Mouse (Mus musculus) left cerebral cortex, postnatal 4 days (tissue): ENCODE measurements around the gene Ankar. TPM values are rescaled to one million over a fixed set of nuclear protein-coding genes. Genes with fewer than 3 reads are reported as not detected.

Source experiments
- DNase-seq: peaks from one replicate; pipeline ENCODE4 v3.0.0-alpha.2; 2022
- intact Hi-C: fragments of 180-260 bp; cut with DNase I; formaldehyde crosslinking; loops from one replicate; pipeline ENCODE4 v1.15.1; 2025
- total RNA-seq, 2 experiments: library from RNA; stranded (reverse); gene quantifications; 2 replicates each; pipeline ENCODE4 v1.2.3; 2021

Gene Ankar
- total RNA-seq, 2 experiments from 2014 or later = not detected

DNA sequence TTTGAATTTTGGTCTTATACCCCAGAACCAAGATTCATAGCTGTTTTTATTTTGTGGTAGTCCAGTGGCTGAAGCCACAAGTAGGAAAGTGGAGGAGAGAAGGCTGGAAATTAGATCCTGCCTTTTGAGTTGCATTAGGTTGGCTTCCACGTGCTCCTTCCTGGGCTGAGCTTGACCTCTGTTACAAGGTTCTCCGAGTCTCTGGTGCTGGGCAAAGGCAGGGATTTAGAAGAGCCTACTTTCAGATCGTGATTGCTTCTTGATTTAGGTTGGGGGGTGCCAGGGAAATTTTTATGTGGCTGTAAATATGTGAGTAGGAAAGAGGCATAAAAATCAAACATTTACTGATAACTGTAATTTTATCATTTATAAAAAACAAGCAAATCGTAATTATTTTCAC, 14.2 kb upstream of the Ankar start:
- intact Hi-C loops = loop anchor here (10.0 kb wide), 2 partner anchors 410 to 1110 kb away; partner anchors contain the start of gene Xrcc5

DNA sequence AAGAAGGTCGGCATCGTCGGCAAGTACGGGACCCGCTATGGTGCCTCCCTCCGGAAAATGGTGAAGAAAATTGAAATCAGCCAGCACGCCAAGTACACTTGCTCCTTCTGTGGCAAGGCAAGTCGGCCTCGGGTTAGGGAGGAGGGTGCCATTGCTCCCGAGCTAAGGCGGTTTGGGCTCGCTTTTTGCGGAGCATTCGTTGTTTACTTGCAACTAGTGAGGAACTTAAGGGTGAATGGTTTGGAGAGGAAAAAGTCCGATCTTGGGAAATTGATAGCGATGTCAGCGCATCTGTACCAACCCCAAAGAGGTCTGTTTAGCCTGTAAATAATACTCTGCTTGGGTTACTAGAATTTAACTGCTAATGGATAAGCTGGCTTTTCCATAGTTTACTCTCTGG, 11.3 kb upstream of the Ankar start:
- intact Hi-C loops = loop anchor here (10.0 kb wide), 2 partner anchors 407 to 1113 kb away; partner anchors contain the start of gene Xrcc5

More for the DNA sequence above, 14.2 kb upstream of the Ankar start:
- no peak for DNase-seq

DNA sequence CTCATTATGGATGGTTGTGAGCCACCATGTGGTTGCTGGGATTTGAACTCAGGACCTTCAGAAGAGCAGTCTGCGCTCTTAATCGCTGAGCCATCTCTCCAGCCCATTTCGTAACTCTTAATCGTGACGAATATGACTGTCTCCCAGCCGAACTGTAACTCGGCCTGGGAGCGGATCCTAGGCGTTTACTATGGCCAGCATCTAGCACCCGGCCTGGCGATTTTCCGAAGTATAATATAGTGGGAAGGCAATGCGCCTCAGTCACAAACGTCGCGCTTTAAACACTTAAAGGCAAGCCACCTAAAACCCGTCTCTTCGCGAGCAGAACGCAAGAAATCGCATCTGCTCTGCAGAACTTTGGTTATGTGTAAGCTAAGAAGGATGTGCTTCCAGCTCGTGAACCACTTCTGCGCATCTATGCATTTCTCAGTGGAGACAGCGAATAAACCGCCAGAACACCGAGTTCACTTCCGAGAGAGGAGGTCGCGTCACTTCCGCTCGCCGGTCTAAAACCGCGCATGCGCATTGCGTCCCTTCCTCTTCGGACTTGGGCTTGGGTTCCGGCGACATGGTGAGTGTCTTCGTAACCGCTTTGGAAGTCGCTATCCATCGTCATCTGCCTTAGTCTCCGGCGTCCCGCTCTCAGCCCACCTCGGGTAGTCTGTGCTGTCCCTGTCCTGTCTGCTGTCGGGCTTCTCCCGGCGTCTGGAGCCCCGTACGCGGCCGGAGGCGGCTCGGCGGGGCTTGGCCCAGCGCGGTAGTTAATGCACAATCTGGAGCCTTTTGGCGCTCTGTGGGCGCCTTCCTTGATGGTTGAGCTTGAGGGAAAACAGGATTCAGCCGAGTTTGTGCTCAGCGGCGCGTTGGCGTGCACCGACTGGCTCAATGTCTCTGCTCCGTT, 10.6 kb upstream of the Ankar start, which contains the start of gene Rpl37a:
TSS of gene Rpl37a (plus strand) at position 538 of the 901 bp plus-strand sequence.
- intact Hi-C loops = loop anchor here (10.0 kb wide), 2 partner anchors 406 to 1114 kb away; partner anchors contain the start of gene Xrcc5
- peak; percentile 96 for DNase-seq

More for the DNA sequence above, 11.3 kb upstream of the Ankar start:
- no peak for DNase-seq

DNA sequence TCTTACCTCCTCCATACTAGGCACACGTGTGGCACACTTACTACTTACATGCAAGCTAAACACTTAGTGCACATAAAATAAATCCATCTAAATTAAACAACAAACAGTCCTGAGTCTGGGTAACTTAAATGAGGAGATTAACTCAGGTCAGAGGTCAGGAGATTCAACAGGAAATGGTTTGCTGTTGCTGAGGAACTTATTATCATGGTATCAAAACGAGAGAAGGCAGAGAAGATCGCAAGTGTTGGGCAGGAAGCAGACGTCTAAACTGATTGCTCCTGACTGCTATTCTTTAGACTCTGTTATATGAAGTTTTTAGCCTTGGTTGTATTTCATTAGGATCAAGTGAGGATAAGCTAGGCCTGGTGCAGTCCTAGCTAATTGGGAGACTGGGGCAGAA, 7.1 kb upstream of the Ankar start:
- intact Hi-C loops = no loop called here
- no peak for DNase-seq

DNA sequence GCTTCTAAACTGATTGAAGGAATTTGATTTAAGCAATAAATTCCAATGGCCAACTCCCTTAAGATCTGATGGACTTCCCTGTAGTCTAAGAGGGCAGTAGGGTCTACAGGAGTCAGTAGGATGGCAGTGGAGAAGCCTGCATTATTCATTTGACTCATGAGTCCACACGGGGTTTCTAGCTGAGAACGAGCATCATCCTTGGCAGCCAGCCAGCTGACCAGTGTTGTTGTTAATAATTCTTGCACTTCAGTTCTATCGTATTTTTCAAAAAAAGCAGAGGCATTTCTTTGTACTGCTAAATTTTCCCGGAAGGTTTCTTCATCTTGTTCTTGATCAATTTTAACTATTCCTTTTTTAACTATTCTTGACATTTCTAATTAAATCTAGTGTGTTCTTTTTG, 1.7 kb downstream of the Ankar start:
- intact Hi-C loops = no loop called here
- peak; percentile 44 for DNase-seq

DNA sequence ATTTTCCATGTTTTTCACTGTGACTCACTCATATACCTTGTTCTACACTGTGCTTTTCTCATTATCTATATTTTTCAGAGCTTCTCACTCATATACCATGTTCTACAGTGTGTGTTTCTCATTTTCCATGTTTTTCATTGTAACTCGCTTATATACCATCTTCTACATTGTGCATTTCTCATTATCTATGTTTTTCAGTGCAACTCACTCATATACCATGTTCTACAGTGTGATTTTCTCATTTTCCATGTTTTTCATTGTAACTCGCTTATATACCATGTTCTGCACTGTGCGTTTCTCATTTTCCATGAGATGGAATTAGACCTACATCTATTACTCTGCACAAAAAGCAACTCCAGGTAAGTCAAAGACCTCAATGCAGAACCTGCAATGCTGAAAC, 4.1 kb downstream of the Ankar start:
- intact Hi-C loops = no loop called here
- DNase-seq = no peak

DNA sequence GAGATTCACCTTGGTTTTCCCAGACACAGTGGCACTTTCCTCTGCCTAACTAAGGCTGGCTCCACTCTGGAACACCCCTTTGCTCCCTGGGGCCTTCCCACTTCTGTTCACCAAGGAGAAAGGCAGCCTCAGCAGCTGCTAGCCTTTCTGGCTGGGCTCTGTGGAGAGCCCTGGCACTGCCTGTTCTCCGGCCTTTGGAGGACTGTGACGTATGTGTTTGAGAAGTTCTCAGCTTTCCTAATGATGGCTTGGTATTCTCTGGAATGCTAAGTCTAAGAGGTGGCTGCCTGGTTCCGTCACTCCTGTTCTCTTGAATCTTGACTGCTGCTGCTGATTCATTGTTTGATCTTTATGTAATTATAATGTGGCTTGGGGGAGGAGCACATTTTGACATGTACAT, 27.3 kb downstream of the Ankar start:
- peak; percentile 3 for DNase-seq
- intact Hi-C loops = no loop called here

DNA sequence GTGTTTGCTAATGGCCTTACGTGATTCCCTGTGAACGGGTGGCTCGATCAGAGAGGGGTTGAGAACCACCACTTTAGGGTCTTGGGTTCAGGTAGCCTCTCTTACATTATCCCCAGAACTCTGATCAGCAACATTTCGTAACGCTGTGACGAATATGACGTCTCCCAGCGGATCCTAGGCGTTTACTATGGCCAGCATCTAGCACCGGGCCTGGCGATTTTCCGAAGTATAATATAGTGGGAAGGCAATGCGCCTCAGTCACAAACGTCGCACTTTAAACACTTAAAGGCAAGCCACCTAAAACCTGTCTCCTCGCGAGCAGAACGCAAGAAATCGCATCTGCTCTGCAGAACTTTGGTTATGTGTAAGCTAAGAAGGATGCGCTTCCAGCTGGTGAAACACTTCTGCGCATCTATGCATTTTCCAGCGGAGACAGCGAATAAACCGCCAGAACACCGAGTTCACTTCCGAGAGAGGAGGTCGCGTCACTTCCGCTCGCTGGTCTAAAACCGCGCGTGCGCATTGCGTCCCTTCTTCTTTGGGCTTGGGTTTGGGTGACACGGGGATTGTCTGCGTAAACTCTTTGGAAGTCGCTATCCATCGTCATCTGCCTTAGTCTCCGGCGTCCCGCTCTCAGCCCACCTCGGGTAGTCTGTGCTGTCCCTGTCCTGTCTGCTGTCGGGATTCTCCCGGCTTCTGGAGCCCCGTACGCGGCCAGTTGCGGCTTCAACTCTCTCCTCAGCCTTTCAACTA, 59.5 kb downstream of the Ankar start:
- intact Hi-C loops = no loop called here
- DNase-seq = peak; percentile 68

DNA sequence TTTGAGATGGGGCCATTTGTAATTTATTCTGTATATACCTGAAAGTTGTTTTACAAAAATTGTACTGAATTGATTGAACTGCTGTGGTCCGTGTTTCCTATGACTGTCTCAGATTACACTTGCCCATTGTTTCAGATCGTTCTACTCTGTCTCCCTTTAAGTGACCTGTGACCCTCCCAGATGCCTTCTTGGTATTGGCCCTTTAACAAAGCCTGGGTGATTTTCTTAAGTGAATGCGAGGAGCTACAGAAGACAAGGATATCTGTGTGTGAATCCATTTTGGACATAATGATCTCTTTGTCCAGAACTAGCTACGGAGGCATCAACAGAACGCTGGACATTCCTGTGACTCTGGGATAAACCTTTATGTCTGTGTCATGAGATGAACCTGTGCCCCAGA, 65.2 kb downstream of the Ankar start:
- DNase-seq = no peak
- intact Hi-C loops = loop anchor here (10.0 kb wide), 1 partner anchor 220 kb away; no protein-coding TSS in a partner anchor

DNA sequence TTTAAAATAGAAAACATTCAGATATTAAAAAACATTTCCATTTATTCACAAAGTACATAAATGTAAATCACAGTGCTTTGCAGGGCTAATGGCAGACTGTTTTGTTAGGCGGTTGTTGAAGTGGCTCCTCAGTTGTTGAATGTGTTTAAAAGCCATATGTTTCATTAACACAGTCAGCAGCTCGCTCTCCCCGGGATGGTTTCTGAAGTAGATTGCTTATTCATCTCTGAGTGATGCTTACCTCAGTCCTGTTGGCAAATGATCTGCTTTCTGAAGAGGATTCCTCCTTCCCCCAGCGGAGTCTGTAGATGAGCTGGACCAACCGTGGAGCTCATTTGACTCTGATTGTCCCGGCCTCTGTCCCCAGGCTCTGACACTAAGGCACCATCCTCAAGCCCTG, 88.2 kb downstream of the Ankar start:
- intact Hi-C loops = no loop called here
- DNase-seq = no peak

DNA sequence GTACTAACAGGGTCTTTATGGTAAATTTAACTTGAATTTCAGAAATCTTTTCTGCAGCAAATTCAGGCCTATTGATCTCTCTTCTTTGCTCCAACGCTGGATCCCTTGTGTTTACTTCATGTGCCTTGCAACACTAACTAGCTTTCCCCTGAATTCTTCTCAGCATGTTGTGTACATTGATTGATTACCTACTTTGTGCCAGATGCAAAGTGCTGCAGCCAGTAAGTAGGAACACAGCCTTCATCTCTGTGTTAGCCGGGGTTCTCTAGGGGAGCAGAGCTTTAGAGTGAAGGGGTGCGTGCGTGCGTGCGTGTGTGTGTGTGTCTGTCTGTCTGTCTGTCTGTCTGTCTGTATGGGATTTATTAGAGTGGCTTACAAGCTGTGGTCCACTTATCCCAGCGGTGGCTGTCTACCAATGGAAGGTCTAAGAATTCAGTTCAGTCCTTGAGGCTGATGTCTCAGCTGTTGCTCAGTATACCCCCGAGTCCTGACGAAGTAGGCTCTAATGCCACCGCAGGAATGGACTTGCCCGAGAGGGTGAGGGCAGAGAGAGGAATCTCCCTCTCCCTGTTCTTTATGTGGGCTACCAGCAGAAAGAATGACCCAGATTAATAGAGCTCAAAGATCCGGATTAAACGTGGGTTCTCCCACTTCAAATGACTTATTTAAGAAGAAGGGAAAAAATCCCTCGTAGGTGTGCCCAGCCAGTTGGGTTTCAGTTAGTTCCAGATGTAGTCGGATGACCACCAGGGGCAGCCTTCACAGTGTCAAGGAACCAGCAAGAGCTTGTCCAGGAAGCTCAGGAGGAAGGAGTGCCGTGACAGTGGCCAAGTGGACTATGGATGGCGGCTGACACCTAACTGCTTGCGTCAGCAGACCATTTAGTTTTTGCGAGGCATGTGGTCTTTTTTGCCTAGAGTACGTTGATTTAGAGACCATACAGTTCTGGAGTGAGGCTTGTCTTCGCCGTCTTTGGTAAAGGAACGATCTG, 90.2 kb downstream of the Ankar start:
- DNase-seq = no peak
- intact Hi-C loops = no loop called here

DNA sequence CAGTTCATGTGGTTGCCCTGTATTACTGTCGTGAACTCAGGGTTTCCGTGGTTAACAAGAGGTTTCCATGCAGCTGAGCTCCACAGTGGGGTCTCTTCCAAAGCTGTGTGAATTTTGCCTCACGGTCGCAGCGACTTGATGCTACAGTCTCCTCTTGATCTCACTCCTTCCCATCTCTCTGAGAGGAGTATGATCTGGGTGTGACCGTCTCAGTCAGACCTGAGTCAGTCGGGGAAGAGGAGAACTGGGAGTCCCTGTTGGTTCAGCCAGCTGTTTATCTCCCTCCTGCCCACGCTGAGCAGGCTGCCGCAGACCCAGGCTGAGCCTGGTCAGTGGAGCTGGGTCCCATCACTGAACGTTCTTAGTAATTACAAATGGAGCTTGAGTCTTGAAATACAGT, 91.2 kb downstream of the Ankar start:
- no peak for DNase-seq
- intact Hi-C loops = no loop called here

DNA sequence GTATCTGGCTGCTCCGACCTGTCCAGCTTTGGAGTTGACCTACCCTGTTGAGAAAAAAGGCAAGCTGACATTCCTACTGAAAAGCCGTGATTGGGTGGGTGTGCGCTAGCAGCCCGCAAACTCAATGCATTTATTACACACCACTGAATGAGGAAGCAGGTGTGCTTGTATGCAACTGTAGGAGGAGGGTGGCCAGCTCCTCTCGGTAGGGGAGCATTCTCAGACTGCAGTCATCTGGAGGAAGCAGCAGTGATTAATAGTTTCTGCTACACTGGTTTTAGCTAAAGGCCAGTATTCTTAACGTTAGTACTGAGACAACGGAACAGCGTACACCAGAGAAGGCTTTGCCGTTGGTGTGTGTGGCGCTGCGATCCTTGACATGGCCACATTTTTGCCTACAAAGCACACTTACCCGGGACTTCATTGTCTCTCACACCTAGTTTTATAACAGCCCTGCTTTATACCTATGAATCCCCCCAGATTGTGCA, 94.1 kb downstream of the Ankar start:
- intact Hi-C loops = no loop called here

DNA sequence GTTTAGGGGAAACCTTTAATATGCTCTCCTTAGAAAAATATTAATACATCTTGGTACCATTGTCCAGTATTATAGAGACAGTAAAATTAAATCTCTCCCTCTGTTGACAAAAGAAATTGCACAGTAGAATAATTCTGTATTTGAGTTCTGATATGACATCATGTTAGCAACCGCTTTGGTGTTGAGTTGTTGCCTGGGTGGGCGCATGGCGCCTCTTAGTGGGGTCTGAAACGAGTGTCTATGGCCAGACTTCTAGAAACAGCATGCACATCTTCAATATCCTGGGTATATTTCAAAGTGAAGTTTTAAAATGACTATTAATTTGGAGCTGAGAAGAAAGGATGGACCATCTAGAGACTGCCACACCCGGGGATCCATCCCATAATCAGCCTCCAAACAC, 97.6 kb downstream of the Ankar start:
- intact Hi-C loops = no loop called here
- no peak for DNase-seq

More for the DNA sequence above, 94.1 kb downstream of the Ankar start:
- no peak for DNase-seq

DNA sequence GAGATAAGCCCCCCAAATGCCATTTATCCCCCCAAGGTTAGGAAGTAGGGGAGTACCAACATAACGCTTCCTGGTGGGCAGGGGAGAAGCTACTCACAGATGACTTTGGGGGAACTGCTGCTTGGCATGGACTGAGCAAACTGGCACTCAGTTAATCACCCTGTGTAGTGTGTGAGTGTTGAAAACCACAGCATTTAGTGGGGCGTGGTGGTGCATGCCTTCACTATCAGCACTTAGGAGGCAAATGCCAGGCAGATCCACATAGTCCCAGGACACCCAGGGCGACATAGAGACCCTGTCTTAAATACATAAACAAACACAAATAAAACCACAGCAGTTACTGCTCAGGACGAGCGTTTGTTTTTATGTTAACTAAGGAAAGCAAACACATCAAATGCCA, 98.2 kb downstream of the Ankar start:
- intact Hi-C loops = no loop called here
- DNase-seq = no peak

DNA sequence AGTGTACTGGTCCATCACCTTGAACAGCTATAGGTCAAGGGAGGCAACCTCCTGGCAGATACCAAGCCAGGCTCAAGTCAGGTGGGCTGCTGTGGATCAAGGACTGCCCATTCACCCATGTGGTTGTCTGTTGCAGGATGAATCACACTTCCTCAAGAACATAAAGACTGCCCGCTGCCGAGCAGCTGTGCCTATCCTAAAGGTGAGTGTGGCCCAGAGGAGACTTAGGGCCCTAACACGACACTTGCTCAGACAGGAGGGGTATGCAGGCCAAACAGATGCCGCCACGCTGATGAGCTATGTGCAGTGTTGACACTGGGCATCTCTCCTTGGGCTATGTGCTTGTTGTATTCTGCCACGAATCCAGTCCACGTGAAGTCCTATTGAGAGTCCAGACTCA, 99.1 kb downstream of the Ankar start:
- no peak for DNase-seq
- intact Hi-C loops = no loop called here

DNA sequence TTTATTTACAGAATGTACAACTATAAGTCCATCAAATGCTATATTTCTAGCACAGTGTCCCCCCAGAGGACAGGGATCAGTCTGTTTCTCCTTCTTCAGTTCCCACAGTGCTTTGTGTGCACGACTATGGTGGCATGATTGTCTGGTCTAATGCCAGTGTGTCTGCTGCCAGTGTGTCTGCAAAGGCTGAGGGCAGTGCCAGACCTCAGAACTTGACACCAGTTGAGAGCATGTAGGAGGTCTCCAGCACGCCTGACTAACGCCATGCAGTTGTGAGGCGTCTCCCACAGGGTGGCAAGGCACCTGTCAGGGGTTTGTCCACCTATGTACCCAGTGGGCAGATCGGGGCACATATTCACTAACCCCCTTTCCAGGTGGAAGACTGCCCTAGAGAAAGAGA, 99.6 kb downstream of the Ankar start:
- intact Hi-C loops = no loop called here

DNA sequence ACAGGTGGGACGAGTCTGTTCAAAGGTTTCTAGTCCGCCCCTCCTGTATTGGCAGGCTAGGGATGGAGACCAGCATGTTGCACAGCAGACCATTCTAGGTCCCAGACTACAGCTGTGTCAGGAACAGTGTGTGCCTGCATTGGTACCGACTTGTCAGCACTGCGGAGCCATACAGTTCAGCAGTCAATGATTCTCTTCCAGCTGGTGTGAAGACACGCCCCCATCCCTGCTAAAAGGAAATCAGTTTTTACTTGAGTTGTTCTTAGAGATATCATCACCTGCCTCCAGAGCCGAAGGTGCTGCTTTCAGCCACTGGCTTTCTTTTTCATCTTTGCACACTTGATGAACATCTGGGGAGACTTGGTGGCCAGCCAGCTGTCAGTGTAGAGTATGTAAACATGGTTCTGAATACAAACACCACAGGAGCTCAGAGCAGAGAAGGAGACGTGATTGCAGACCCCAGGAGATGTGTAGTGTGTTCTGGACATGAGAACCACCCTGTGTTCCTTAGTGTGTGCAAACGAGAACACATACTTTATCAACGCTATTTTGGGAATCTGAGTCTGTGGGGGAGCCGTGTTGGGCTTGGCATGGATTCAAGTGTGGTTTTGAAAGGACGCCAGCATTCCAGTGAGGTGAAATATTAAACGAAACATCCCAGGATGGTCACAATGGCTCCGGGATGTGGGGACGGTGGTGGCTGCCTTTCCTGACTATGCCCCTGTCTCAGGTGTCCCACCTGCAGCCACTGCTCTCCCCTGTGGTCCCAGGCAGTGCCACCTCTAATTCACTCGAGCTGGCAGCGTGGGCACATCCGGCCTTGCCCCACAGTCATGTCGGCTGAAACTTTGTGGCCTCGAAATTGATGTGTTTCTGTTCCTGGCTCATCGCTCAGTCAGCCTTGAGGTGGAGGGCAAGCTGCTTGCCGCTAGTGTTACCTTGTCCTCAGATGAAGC, 101.0 kb downstream of the Ankar start:
- intact Hi-C loops = loop anchor here (10.0 kb wide), 1 partner anchor 285 kb away; no protein-coding TSS in a partner anchor

More for the DNA sequence above, 99.6 kb downstream of the Ankar start:
- DNase-seq = no peak

DNA sequence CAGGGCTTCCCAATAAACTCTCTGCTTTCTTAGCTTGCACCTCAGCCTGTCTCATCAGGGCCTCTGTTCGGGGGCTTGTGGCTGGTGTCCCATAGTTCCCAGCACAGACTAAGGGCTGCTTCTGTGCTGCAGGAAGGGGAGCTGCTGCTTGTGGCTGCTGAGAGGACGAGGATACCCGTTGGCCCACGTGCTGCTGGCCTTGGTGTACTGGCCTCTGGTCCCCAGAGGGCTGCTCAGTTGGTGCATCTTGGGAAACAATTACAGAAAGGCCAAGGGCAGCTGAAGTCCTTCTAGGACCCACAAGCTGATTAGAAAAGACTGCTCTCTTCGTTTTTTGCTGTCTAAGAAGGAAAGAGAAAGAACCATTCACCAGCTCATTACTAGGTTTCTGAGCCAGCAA, 104.1 kb downstream of the Ankar start:
- no peak for DNase-seq
- intact Hi-C loops = loop anchor here (10.0 kb wide), 1 partner anchor 281 kb away; no protein-coding TSS in a partner anchor

More for the DNA sequence above, 101.0 kb downstream of the Ankar start:
- no peak for DNase-seq
